Mouse (Mus musculus): ENCODE data around the gene Angptl7.

GRCm38 (mm10) chr4:148504497-148504959 lies 4.3 kb upstream of the Angptl7 start:
- TF ChIP-seq CTCF (IDR thresholded peaks at IDR 0.05; ENCODE audit: insufficient read depth, low read length) (no peak), POLR2A (IDR thresholded peaks at IDR 0.05; ENCODE audit: borderline replicate concordance, extremely low read depth, low read depth, low read length) (no peak)

Measured in lung, adult 2 months (tissue).